Mouse (Mus musculus): ENCODE results near the gene Hipk3. TPM values are rescaled to one million over a fixed set of nuclear protein-coding genes. Genes with fewer than 3 reads are reported as not detected.

Hipk3 gene
- polyA plus RNA-seq, 1 experiment from 2014 or later = 8.1 TPM

DNA sequence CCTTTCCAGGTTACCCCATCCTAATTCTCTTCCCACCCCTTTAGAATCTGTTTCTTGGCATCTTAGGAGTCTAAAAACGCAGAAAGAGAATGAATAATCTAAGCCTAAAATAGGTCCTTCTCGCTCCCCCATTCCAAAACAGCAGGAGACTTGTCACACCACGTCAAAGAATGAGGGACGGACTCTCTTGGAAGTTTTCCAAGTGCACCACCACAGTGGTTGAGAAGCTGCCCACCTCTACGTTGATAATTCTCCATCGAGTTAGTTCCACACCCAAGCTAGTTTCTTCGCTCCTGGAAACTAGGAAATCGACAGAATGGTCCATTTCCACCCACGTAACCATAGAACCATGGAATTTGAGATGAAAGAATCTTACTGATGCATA, 547 bp upstream of the Hipk3 start:
- peak overlapping the region; percentile 64 for H3K4me2 ChIP-seq
- H3K27me3 ChIP-seq = no peaks in the 10 kb centered on the region
- H3K27ac ChIP-seq (replicated peaks) = peak overlapping the region; percentile 97
- H3K36me3 ChIP-seq = no peaks in the 10 kb centered on the region
- peaks cover 22% of the 10 kb centered on the region for H3K4me1 ChIP-seq (replicated peaks)
- WGBS = 7% methylated on average over 9 of the region's 9 CpGs
- ATAC-seq (ENCODE audit: low FRiP score, low read depth) = no peak
- H3K4me3 ChIP-seq = peak overlapping the region; percentile 77
- H3K9me3 ChIP-seq = no peaks in the 10 kb centered on the region
- H3K9ac ChIP-seq = peak overlapping the region; percentile 88

DNA sequence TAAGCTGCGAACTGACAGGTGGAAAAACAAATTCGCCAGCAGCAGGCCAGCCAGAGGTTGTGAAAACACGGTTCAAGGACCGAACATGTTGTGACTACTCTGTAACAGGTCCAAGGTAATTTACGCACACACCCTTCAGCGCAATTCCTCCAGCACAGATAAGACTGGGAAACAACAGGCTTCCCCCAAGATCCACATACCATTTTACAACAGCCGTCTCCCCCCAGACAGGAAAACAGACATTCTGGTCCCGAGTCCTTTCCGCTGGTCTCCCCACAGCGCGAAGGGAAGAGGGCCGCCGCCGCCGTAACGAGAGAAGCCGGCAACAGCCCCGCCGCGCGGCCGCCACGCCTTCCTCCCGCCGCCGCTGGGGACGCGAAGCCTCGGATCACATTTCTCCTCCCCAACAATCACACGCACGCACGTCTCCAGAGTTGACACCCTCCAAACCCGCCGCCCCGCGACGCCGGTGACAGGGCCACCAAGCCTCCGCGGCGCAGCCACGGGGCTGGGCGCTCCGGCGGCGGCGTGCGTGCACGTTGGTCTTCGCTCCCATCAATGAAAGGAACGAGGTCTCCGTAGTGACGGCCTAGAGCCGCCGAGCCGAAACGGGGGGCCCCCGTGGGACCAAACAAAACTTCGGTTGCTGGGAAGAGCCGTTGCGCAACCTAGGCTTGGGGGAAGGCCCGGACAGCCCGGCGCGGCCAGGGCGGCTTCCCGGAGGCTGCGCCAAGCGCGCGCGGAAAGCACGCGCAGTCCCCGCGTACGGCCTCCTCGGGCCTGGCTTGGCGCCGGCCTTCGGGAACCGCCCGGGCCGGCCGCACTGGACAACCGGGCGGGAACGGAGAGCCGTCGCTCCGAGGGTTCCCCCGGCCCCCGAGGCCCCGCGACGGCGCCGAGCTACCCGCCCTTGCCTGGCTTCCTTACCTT, 960 bp downstream of the Hipk3 start:
- ATAC-seq (ENCODE audit: low FRiP score, low read depth) = peak; percentile 77
- under 1% methylated on average over 85 of the region's 99 CpGs for WGBS
- Histone ChIP-seq H3K36me3 (no peaks in the 10 kb centered on the region), H3K9ac (peak overlapping the region; percentile 88), H3K4me3 (peak overlapping the region; percentile 77), H3K4me1 (replicated peaks) (peaks cover 22% of the 10 kb centered on the region), H3K9me3 (no peaks in the 10 kb centered on the region), H3K27ac (replicated peaks) (peak overlapping the region; percentile 97), H3K27me3 (no peaks in the 10 kb centered on the region), H3K4me2 (peak overlapping the region; percentile 64)

DNA sequence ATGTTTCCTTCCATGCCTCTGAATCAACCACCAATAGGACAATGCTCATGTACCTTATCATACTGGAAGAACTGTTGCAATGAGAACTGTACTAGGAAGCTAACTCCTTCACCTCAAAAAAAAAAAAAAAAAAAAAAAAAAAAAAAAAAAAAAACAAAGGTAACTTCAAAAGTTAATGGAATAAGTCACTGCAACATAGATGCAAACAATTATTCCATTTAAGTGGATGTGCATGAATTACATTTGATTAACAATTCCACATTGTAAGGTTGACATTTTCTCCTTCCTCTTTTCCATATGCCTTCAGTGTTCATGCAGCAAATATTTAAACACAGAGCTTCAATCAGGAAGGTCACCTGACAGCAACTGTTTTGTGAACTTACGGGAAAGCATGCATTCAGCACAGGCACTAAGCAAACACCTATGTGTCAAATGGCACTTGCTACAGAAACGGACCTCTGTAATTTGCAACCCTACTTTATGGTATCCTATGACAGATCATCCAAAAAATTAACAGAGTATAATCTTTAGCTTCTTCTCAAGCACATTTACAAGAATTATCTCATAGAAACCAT, 2.9 kb downstream of the Hipk3 start:
- Histone ChIP-seq H3K27me3 (no peaks in the 10 kb centered on the region), H3K9me3 (no peaks in the 10 kb centered on the region), H3K36me3 (no peaks in the 10 kb centered on the region), H3K27ac (replicated peaks) (no peak overlapping the region), H3K4me1 (replicated peaks) (peaks cover 22% of the 10 kb centered on the region), H3K4me3 (no peak overlapping the region), H3K9ac (no peak overlapping the region), H3K4me2 (peak overlapping the region; percentile 39; the same call in 1 of the 2 replicates)
- WGBS = 45% methylated on average over 2 of the region's 2 CpGs
- no peak for ATAC-seq (ENCODE audit: low FRiP score, low read depth)

DNA sequence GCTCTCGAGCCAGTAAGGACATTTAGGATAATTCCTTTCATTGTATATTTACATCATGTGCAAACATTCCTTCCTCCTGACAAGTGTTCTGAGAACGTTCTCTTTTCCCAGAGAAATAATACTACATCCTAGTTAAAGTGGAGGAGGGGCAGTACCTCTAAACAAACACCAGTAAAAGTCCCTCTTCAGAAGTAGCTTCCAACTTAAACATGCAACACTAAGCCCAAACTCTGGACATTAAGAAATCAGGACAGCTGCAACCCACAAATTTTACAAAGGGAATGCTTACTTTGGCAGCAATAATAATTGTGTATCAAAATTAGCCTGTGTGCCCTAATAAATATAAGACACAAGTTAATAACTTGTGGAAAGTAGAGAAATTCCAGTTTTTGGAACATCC, 3.5 kb downstream of the Hipk3 start:
- Histone ChIP-seq H3K27ac (replicated peaks) (no peak overlapping the region), H3K36me3 (no peaks in the 10 kb centered on the region), H3K4me2 (no peak overlapping the region), H3K4me3 (no peak overlapping the region), H3K9me3 (no peaks in the 10 kb centered on the region), H3K27me3 (no peaks in the 10 kb centered on the region), H3K9ac (no peak overlapping the region), H3K4me1 (replicated peaks) (peaks cover 22% of the 10 kb centered on the region)
- ATAC-seq (ENCODE audit: low FRiP score, low read depth) = no peak
- 56% methylated on average over 2 of the region's 2 CpGs for WGBS

DNA sequence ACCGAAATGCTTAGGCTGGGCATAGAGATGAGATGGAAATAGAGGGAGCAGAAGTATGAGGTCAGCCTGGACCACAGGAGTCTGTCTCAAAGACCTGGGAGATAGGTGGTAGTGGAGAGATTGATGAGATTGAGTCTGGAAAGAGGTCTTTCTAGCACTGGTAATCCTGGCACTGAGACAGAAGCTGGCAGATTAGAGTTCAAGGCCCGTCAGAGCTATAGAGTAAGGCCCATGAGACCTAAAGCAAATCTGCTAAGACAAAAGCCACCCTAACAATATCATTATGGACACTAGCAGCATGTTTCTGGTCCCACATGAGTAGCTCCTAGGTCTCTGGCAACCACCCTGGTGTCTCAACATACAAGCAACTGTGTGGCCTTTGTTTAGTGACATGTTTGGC, 4.4 kb downstream of the Hipk3 start:
- Histone ChIP-seq H3K36me3 (no peaks in the 10 kb centered on the region), H3K4me2 (no peak overlapping the region), H3K9me3 (no peaks in the 10 kb centered on the region), H3K27me3 (no peaks in the 10 kb centered on the region), H3K9ac (no peak overlapping the region), H3K4me3 (no peak overlapping the region), H3K27ac (replicated peaks) (no peak overlapping the region), H3K4me1 (replicated peaks) (peaks cover 16% of the 10 kb centered on the region)
- ATAC-seq (ENCODE audit: low FRiP score, low read depth) = no peak
- 90% methylated on average over 2 of the region's 2 CpGs for WGBS

DNA sequence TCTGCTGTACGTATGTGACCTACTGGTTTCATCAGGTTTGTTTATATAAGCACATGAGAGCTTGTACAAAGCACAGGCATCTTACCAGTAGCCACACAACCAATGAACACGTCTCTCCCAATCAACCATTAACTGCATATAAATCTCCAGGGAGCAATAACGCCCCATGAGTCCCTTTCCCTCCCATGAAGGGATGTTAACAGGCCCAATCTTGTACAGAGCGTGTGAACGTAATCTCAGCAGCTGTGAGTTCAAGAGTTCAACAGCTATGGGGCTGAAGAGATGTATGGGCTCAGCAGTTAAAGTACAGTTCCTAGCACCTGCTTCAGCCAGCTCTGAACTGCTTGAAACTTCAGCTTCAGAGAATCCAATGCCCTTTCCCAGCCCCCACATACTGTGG, 9.8 kb downstream of the Hipk3 start:
- Histone ChIP-seq H3K4me2 (no peak overlapping the region), H3K27ac (replicated peaks) (no peak overlapping the region), H3K9ac (no peak overlapping the region), H3K9me3 (no peaks in the 10 kb centered on the region), H3K4me1 (replicated peaks) (no peaks in the 10 kb centered on the region; the same call in 1 of the 2 replicates), H3K36me3 (no peaks in the 10 kb centered on the region), H3K27me3 (no peaks in the 10 kb centered on the region), H3K4me3 (no peak overlapping the region)
- ATAC-seq (ENCODE audit: low FRiP score, low read depth) = no peak
- WGBS = 50% methylated on average over 5 of the region's 5 CpGs

DNA sequence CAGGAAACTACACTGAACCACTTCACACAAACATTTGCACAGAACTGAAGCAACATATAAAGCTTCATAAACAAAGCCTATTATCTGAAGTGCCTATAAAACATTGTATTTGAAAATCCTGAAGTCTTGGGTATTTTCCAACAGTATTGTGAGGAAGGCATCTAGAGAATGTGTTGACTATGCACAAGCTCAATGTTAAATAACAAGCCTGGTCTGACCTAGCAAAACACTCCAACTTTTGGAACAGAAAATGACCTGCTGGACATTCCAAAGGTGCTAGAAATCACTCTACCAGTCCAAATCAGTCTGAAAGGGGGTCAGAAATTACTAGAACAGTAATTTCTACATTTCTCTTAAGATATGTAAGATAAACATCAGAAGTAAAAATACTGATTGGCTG, 12.1 kb downstream of the Hipk3 start:
- Histone ChIP-seq H3K4me1 (replicated peaks) (no peaks in the 10 kb centered on the region; the same call in 1 of the 2 replicates), H3K9ac (no peak overlapping the region), H3K4me3 (no peak overlapping the region), H3K27me3 (no peaks in the 10 kb centered on the region), H3K9me3 (no peaks in the 10 kb centered on the region), H3K27ac (replicated peaks) (no peak overlapping the region), H3K36me3 (no peaks in the 10 kb centered on the region), H3K4me2 (no peak overlapping the region)
- ATAC-seq (ENCODE audit: low FRiP score, low read depth) = no peak

DNA sequence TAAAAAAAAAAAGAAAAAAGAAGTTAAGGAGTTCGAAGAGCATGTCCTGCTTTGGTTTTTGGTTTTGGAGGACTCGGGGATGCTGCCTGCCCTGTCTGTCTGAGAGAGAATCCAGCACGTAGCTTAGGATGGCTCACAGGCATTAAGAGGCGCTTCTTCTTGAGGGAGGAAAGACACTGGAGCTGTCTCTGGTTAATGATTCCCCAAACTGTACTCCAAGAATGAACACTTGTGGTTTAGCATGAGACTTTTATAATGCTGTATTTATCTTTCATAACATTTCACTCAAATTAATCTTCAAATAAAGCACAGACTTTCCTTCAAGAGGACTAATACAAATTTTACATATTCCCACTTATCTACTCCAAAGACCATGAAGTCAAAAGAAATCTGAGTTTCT, 15.2 kb downstream of the Hipk3 start:
- no peak overlapping the region for H3K27ac ChIP-seq (replicated peaks)
- no peak overlapping the region for H3K4me2 ChIP-seq
- H3K4me1 ChIP-seq (replicated peaks) = no peaks in the 10 kb centered on the region
- ATAC-seq (ENCODE audit: low FRiP score, low read depth) = no peak
- no peaks in the 10 kb centered on the region for H3K9me3 ChIP-seq
- WGBS = 89% methylated on average over 4 of the region's 4 CpGs
- H3K27me3 ChIP-seq = no peaks in the 10 kb centered on the region
- H3K9ac ChIP-seq = no peak overlapping the region
- no peaks in the 10 kb centered on the region for H3K36me3 ChIP-seq
- H3K4me3 ChIP-seq = no peak overlapping the region

DNA sequence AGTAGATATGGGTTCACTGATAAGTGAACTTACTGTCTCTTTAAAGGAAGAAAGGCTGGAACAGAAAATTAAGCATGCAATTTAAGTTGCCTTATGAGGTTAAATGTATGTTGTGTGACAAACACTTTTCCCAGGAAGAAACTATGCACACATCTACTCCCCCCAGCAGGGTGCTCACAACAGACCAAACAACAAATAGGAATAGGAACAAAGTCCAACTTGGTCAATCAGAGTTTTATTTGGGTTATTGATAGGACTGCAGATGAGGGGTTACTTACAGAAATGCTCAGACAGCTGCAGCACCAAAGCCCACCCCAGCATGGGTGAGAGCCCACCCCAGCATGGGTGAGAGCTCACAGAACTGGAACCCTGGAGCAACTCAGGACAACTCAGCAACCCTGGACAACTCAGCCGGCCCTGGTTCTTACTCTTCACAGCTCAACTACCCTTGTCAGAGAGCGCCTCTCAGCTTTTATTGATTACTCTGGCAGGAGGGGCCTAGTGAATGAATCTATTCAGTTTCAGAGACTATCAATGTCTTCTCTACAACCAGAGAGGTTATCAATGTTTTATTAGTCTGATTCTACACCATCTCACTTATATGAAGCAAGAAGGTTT, 16.7 kb downstream of the Hipk3 start:
- Histone ChIP-seq H3K36me3 (no peaks in the 10 kb centered on the region), H3K4me2 (no peak overlapping the region), H3K27ac (replicated peaks) (no peak overlapping the region), H3K4me3 (no peak overlapping the region), H3K27me3 (no peaks in the 10 kb centered on the region), H3K9ac (no peak overlapping the region), H3K9me3 (no peaks in the 10 kb centered on the region), H3K4me1 (replicated peaks) (no peaks in the 10 kb centered on the region)
- no peak for ATAC-seq (ENCODE audit: low FRiP score, low read depth)
- 67% methylated on average over 2 of the region's 2 CpGs for WGBS

DNA sequence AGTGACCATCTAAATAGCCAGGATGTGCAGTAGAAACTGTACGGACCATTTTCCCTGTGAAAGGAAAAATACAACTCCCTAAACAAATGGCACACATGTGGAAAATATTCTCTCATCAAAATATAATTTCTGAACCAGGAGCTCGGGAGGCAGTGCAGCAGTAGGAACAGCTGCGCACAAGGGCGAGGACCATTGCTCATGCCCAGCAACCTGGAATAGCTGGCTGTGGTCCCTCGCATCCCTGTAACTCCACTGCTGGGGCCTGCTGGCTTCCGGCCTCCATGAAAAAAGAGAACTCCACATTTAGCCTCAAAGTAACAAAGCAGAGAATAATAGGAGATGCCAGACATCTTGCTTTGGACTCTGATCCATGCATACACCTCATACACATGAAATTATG, 22.2 kb downstream of the Hipk3 start:
- 64% methylated on average over 6 of the region's 6 CpGs for WGBS
- peaks cover 7% of the 10 kb centered on the region; the same call in 1 of the 2 replicates for H3K4me1 ChIP-seq (replicated peaks)
- H3K4me3 ChIP-seq = no peak overlapping the region
- no peaks in the 10 kb centered on the region for H3K9me3 ChIP-seq
- peak overlapping the region; percentile 25; the same call in 1 of the 2 replicates for H3K27ac ChIP-seq (replicated peaks)
- ATAC-seq (ENCODE audit: low FRiP score, low read depth) = no peak
- no peak overlapping the region for H3K9ac ChIP-seq
- no peaks in the 10 kb centered on the region for H3K27me3 ChIP-seq
- no peak overlapping the region for H3K4me2 ChIP-seq
- no peaks in the 10 kb centered on the region for H3K36me3 ChIP-seq

DNA sequence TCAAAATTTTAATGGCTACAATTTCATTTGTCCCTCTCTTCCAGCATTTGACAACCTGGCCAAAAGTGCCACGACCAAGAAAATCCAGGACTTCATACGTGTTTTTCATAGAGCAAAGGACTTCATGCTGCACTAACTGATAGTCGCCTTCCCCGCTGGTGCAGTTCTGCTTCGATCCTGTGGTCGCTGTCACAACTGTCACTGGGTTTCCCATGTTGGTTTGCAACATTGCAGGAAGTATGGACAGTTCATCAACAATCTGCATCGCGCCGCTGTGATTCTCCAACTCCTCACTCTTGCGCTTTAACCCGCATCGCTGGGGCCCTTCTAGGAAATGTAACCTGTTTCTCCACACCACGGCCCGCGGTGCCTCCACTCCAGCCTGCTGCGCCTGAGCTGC, 23.1 kb downstream of the Hipk3 start:
- Histone ChIP-seq H3K4me1 (replicated peaks) (peaks cover 11% of the 10 kb centered on the region; the same call in 1 of the 2 replicates), H3K4me3 (no peak overlapping the region), H3K9me3 (no peaks in the 10 kb centered on the region), H3K27ac (replicated peaks) (no peak overlapping the region), H3K27me3 (no peaks in the 10 kb centered on the region), H3K36me3 (no peaks in the 10 kb centered on the region), H3K4me2 (no peak overlapping the region), H3K9ac (no peak overlapping the region)
- no peak for ATAC-seq (ENCODE audit: low FRiP score, low read depth)
- WGBS = 95% methylated on average over 16 of the region's 16 CpGs

DNA sequence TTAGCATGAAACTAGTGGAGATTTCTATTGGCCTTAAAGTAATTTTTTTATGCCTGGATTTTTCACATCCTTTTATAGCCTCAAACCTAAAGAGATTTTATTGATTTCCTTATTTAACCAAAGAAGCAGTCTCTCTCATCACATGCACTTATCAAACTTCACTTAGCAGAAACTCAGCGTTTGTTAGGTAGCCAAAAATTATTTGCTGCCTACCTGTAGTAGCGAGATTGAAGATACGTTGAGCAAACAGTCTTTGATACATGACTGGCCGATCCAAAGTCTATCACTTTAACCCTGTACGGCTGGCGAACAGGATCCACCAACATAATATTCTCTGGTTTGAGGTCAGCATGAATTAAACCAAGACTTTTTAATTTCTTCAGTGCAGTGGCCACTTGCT, 23.7 kb downstream of the Hipk3 start:
- Histone ChIP-seq H3K4me2 (no peak overlapping the region), H3K27ac (replicated peaks) (no peak overlapping the region)
- WGBS = 97% methylated on average over 6 of the region's 6 CpGs

More for the DNA sequence above, 23.7 kb downstream of the Hipk3 start:
- Histone ChIP-seq H3K9me3 (no peaks in the 10 kb centered on the region), H3K27me3 (no peaks in the 10 kb centered on the region), H3K4me1 (replicated peaks) (peaks cover 11% of the 10 kb centered on the region; the same call in 1 of the 2 replicates), H3K9ac (no peak overlapping the region), H3K4me3 (no peak overlapping the region), H3K36me3 (no peaks in the 10 kb centered on the region)
- ATAC-seq (ENCODE audit: low FRiP score, low read depth) = no peak

Measured in hindbrain, embryonic 15.5 days (tissue).